Mouse (Mus musculus): Measurements from ENCODE around the gene AA792892. TPM values are rescaled to one million over a fixed set of nuclear protein-coding genes. Genes with fewer than 3 reads are reported as not detected.
"Not testable (repeated sequence)": the region's sequence is repeated elsewhere in the genome, so short reads cannot be mapped to it uniquely, and the experiment has no call there.

Gene AA792892
- total RNA-seq (2021), result not detected
- long read RNA-seq, experiment 1, result 0 reads
- long read RNA-seq, experiment 2, result 0 reads

DNA sequence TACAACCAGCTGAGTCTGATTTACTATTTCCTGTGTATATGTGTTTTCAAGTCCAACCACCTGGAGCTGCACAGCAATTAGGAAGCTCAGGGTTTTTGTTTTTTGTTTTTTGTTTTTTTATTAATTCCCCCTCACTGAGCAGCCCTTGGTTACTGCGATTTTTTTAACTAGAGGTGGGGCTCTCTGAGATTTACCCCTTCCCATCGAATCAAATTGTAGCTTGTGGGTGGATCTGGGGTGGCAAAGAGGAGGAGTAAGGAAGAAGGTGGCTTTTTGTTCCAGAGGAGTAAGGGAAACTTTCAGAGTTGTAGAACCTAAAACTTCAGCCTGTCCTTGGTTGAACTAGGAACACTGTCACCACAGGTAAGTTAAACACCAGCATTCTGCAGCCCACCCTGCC is at the start of gene AA792892:
TSS of gene AA792892 (plus strand) at position 301 of the 400 bp plus-strand sequence.
- DNase-seq; intact Hi-C loops (cut with DNase I): not testable (repeated sequence)

DNA sequence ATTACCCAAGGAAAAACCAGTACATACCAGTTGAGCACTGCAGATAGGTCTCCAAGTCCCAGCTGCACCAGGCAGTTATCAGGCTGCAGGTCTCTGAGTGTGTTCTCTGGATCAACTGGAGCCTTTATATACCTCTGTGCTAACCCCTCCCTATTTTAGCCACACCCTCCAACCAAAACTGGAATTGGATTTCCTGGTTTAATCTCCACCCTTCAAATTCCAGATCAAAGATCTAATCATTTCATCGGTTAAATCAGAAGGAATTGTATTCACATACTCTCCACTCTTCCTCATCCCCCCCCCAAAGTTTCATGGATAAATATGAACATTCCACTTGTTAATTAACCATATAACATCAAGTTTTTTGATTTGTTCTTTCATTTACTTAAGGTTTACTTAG is 32.9 kb upstream of the AA792892 start, which contains the start of gene A430089I19Rik:
TSS of gene A430089I19Rik (minus strand) at position 101 of the 400 bp plus-strand sequence.
- intact Hi-C loops (cut with DNase I); DNase-seq: not testable (repeated sequence)

DNA sequence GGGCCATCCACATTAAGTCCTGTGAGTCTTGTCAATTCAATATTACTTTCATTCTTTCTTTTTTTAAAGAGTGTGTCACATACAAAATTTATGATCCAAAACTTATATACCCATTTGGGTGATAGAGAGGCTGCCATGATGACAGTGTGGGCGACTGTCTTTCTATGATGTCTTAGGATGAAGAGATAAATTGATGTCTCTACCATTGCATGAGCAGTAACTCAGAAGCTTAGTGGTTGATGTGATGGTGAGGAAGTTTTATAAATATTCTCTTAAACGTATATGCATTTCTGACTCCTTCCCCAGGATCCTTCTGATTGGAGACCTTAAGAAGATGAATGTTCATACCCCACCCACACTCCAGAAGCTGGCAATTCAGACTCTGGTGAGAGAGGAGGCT is 25.4 kb upstream of the AA792892 start, which contains the start of gene Gm6502:
TSS of gene Gm6502 (plus strand) at position 301 of the 400 bp plus-strand sequence.
- intact Hi-C loops (cut with DNase I); DNase-seq: not testable (repeated sequence)

Other genes with a start within 250 kb of the AA792892 start
- gene Gm3106, start 121.7 kb upstream of the AA792892 start, total RNA-seq (2021), result not detected
- gene A430089I19Rik, start 33.0 kb upstream of the AA792892 start, total RNA-seq (2021), result not detected
- not detected for gene Gm6502, start 25.3 kb upstream of the AA792892 start, total RNA-seq (2021)
- not detected for gene Gm7682, start 106.0 kb downstream of the AA792892 start, total RNA-seq (2021)
- not detected for gene Gm3139, start 186.5 kb downstream of the AA792892 start, total RNA-seq (2021)